Comparison of ENCODE assay signal across 12 mouse cellular contexts in the genomic region with DNA sequence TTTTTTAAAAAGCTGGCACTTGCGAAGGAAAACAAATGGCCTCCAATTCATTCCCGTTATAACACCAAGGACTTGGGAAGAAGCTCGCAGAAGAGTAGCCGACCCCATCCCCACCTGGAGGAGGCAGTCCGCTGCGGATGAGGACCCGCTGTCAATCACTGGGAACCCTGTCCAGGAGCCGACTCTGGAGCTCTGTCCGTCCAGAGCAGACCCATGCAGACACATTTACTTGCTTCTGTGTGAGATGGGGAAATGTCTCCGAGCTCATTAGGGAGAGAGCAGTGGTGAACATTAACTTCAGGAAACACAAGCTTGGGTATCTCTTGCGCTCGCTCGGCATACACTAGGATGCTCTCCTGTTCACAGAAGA. TPM values are rescaled to one million over a fixed set of nuclear protein-coding genes. Genes with fewer than 3 reads are reported as not detected.
DNase-seq lines count a peak whose midpoint lies in the region; ATAC-seq and TF ChIP-seq lines count a peak whose summit lies in the region.
"Had no signal": no experiment of that assay in that cellular context is flagged by ENCODE, and none has a peak within 500 bp of the region (broad histone marks: within the 10 kb centered on the region; RNA-seq: fewer than 3 reads in every experiment).

No protein-coding gene starts in this region.

- ATAC-seq in forebrain, embryonic 15.5 days (replicated peaks): no peak

- no peak for TF ChIP-seq CTCF in E14TG2a.4 (conservative IDR thresholded peaks at IDR 0.05; ENCODE audit: low read length)

- H3K4me3 ChIP-seq in E14TG2a.4 (replicated peaks; ENCODE audit: low read length): peak overlapping the region; percentile 66
- peak overlapping the region; percentile 33 for H3K4me3 ChIP-seq in forebrain, embryonic 15.5 days
- peak overlapping the region; percentile 50 for H3K4me3 ChIP-seq in midbrain, embryonic 10.5 days
- H3K4me3 ChIP-seq: liver, embryonic 13.5 days had no signal

- WGBS in forebrain, embryonic 15.5 days: 2% methylated on average over 13 of the region's 13 CpGs
- WGBS in midbrain, embryonic 10.5 days: 3% methylated on average over 13 of the region's 13 CpGs

- peak overlapping the region; percentile 56 for H3K4me2 ChIP-seq in forebrain, embryonic 15.5 days (replicated peaks)
- H3K4me2 ChIP-seq: liver, embryonic 13.5 days had no signal

- H3K9ac ChIP-seq in forebrain, embryonic 15.5 days (replicated peaks): no peak overlapping the region
- H3K9ac ChIP-seq: embryonic facial prominence, embryonic 15.5 days; liver, embryonic 13.5 days had no signal

- peaks cover 68% of the 10 kb centered on the region for H3K4me1 ChIP-seq in E14TG2a.4 (replicated peaks; ENCODE audit: low read depth, low read length)
- peaks cover 11% of the 10 kb centered on the region for H3K4me1 ChIP-seq in forebrain, embryonic 15.5 days
- H3K4me1 ChIP-seq in midbrain, embryonic 10.5 days: peaks cover 26% of the 10 kb centered on the region
- H3K4me1 ChIP-seq: liver, embryonic 13.5 days had no signal

- peak; percentile 80 for DNase-seq in R1 (ENCODE audit: low read depth, low spot score)
- DNase-seq in midbrain, embryonic 10.5 days (ENCODE audit: low spot score): peak; percentile 57
- no peak for DNase-seq in lung, postnatal 36 days
- no peak for DNase-seq in cerebellum, postnatal 4 days (ENCODE audit: low spot score in 2 of 2)
- DNase-seq in layer of hippocampus, postnatal 14 days (ENCODE audit: low spot score in 2 of 2): no peak
- DNase-seq: kidney, postnatal 25 days; liver, embryonic 13.5 days; thymus, postnatal 4 days had no signal

- peaks cover 6% of the 10 kb centered on the region; the same call in 1 of the 2 replicates for H3K27me3 ChIP-seq in E14TG2a.4 (ENCODE audit: insufficient read depth, low read length)
- H3K27me3 ChIP-seq in forebrain, embryonic 15.5 days: no peaks in the 10 kb centered on the region
- H3K27me3 ChIP-seq in midbrain, embryonic 10.5 days (ENCODE audit: low read depth, poor library complexity, severe bottlenecking): peaks cover 12% of the 10 kb centered on the region

- no peaks in the 10 kb centered on the region for H3K36me3 ChIP-seq in E14TG2a.4 (ENCODE audit: insufficient read depth, low read length)
- H3K36me3 ChIP-seq in forebrain, embryonic 15.5 days: no peaks in the 10 kb centered on the region
- no peaks in the 10 kb centered on the region for H3K36me3 ChIP-seq in midbrain, embryonic 10.5 days
- H3K36me3 ChIP-seq: embryonic facial prominence, embryonic 15.5 days; liver, embryonic 13.5 days had no signal

- H3K27ac ChIP-seq in forebrain, embryonic 15.5 days (replicated peaks): no peak overlapping the region
- peak overlapping the region; percentile 85 for H3K27ac ChIP-seq in midbrain, embryonic 10.5 days (replicated peaks)
- H3K27ac ChIP-seq: embryonic facial prominence, embryonic 15.5 days; liver, embryonic 13.5 days had no signal

- H3K9me3 ChIP-seq in E14TG2a.4 (ENCODE audit: low read length): peaks cover 14% of the 10 kb centered on the region
- H3K9me3 ChIP-seq in forebrain, embryonic 15.5 days: no peaks in the 10 kb centered on the region
- H3K9me3 ChIP-seq in midbrain, embryonic 10.5 days (replicated peaks): no peaks in the 10 kb centered on the region; the same call in 1 of the 2 replicates
- H3K9me3 ChIP-seq: embryonic facial prominence, embryonic 15.5 days had no signal

RNA-seq across cellular contexts. Expression of a gene that starts 50.5 kb away (rescaled TPM):
- 1.2 TPM in 2 replicates for polyA plus RNA-seq in forebrain, embryonic 15.5 days (2015; fragmentation: Nextera tagmentation; extraction: Ambion mirVana)
- polyA plus RNA-seq in midbrain, embryonic 10.5 days (2016; fragmentation: Nextera tagmentation; extraction: Ambion mirVana): 0.28 and 0.37 TPM in 2 replicates
- 10 to 100 TPM; 14.1 to 16.7 TPM for total RNA-seq in layer of hippocampus, postnatal 14 days (2021)
- total RNA-seq: granulocyte monocyte progenitor cell, adult 5-6 weeks had no signal

Comparison
In these comparisons a context has a peak if more than half of its experiments do, and no peak if none do; other contexts are left out.
1. DNase-seq: peak in R1 (single experiment) and midbrain, embryonic 10.5 days (single experiment); none in lung, postnatal 36 days (single experiment), cerebellum, postnatal 4 days (0 of 2) and layer of hippocampus, postnatal 14 days (0 of 2).
2. Peak in every context shown above with its lines, with median percentiles within 50 percentile points of each other: H3K4me3 ChIP-seq.